Mouse (Mus musculus): Measurements from ENCODE around the gene Erich3. TPM values are rescaled to one million over a fixed set of nuclear protein-coding genes. Genes with fewer than 3 reads are reported as not detected.
"Not testable (repeated sequence)": the region's sequence is repeated elsewhere in the genome, so short reads cannot be mapped to it uniquely, and the experiment has no call there.

Gene Erich3
- polyA plus RNA-seq (2012; rRNA removed) = 7.3 and 9.2 TPM in 2 replicates

GRCm38 (mm10) chr3:154663545-154663944 is at the start of gene Erich3:
Gene Erich3, plus strand, starts transcription at chr3:154663859.
- Histone ChIP-seq H3K4me1 (ENCODE audit: control insufficient read depth, insufficient read depth, low read length) (peaks cover 4% of the 10 kb centered on the region; the same call in 1 of the 2 replicates), H3K27ac (ENCODE audit: insufficient read depth, low read length) (peak within 1 kb of the TSS; percentile 77), H3K4me3 (ENCODE audit: insufficient read depth, low read length) (peak within 1 kb of the TSS; percentile 47)
- no peak for TF ChIP-seq CTCF (IDR thresholded peaks at IDR 0.05; ENCODE audit: extremely low read depth, insufficient read depth, low read length)
- no peak for TF ChIP-seq POLR2A (IDR thresholded peaks at IDR 0.05; ENCODE audit: extremely low read depth, insufficient read depth, low read length)

GRCm38 (mm10) chr3:154614771-154615170 is 48.9 kb upstream of the Erich3 start:
- no peaks in the 10 kb centered on the region for H3K4me1 ChIP-seq (ENCODE audit: control insufficient read depth, insufficient read depth, low read length)
- no peak overlapping the region for H3K4me3 ChIP-seq (ENCODE audit: insufficient read depth, low read length)
- no peak overlapping the region for H3K27ac ChIP-seq (ENCODE audit: insufficient read depth, low read length)
- no peak for TF ChIP-seq POLR2A (IDR thresholded peaks at IDR 0.05; ENCODE audit: extremely low read depth, insufficient read depth, low read length)
- TF ChIP-seq CTCF (IDR thresholded peaks at IDR 0.05; ENCODE audit: extremely low read depth, insufficient read depth, low read length) = no peak

DNA sequence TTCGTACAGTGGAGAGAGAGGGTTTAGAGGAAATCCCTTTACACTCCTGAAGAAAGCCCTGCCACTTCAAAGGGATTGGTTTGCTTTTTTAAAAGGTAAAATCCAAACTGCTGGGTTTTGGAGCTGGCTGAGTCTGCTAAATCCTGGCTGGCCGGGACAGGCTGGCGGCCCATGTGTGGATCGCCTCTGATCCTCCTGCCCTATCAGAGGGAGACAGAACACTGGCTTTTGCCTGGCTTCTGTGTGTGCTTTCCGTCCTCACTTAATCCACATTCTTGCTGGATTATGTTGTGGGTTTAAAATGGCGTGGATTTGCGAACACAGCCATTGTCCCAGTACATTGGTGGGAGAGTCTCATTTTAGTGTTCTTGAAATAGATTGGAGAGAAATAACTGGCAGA is 48.4 kb upstream of the Erich3 start:
- Histone ChIP-seq H3K27ac (ENCODE audit: insufficient read depth, low read length) (no peak overlapping the region), H3K4me3 (ENCODE audit: insufficient read depth, low read length) (no peak overlapping the region), H3K4me1 (ENCODE audit: control insufficient read depth, insufficient read depth, low read length) (no peaks in the 10 kb centered on the region)
- TF ChIP-seq CTCF (IDR thresholded peaks at IDR 0.05; ENCODE audit: extremely low read depth, insufficient read depth, low read length) (no peak), POLR2A (IDR thresholded peaks at IDR 0.05; ENCODE audit: extremely low read depth, insufficient read depth, low read length) (no peak)

GRCm38 (mm10) chr3:154616106-154616505 is 47.6 kb upstream of the Erich3 start:
- Histone ChIP-seq H3K27ac (ENCODE audit: insufficient read depth, low read length) (no peak overlapping the region), H3K4me3 (ENCODE audit: insufficient read depth, low read length) (no peak overlapping the region), H3K4me1 (ENCODE audit: control insufficient read depth, insufficient read depth, low read length) (no peaks in the 10 kb centered on the region)
- TF ChIP-seq POLR2A (IDR thresholded peaks at IDR 0.05; ENCODE audit: extremely low read depth, insufficient read depth, low read length) = no peak
- TF ChIP-seq CTCF (IDR thresholded peaks at IDR 0.05; ENCODE audit: extremely low read depth, insufficient read depth, low read length) = no peak

DNA sequence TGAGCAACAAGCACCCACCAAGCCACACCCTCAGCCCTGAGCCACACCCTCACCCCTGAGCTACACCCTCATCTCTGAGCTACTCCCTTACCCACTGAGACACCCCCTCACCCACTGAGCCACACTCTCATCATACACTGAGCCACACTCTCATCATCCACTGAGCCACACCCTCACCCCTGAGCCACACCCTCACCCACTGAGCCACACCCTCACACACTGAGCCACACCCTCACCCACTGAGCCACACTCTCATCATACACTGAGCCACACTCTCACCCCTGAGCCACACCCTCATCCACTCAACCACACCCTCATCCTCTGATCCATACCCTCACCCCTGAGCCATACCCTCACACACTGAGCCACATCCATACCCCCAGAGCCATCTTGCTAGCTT is 35.4 kb upstream of the Erich3 start:
- H3K27ac ChIP-seq (ENCODE audit: insufficient read depth, low read length) = no peak overlapping the region
- H3K4me1 ChIP-seq (ENCODE audit: control insufficient read depth, insufficient read depth, low read length) = no peaks in the 10 kb centered on the region
- TF ChIP-seq CTCF (IDR thresholded peaks at IDR 0.05; ENCODE audit: extremely low read depth, insufficient read depth, low read length) (no peak), POLR2A (IDR thresholded peaks at IDR 0.05; ENCODE audit: extremely low read depth, insufficient read depth, low read length) (no peak)
- no peak overlapping the region for H3K4me3 ChIP-seq (ENCODE audit: insufficient read depth, low read length)

DNA sequence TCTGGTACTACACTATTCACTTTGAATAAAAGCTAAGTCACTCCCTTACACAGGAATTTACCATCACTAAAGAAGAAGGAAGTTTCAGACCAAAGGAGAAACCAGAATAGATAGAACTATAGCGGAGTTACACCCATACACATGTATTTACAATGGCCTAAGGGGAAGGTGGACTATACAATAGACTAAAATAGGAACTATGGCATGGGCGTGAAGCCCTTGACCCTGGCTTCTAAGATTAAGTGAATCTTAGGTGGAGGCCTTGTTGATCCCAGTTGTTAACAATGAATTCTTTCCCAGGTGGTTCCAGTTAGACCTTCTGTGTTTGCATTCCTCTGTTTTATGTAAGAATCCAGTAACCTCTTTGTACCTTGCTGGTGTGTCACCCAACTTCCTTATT is 32.4 kb upstream of the Erich3 start:
- H3K4me3 ChIP-seq (ENCODE audit: insufficient read depth, low read length) = not testable (repeated sequence)

DNA sequence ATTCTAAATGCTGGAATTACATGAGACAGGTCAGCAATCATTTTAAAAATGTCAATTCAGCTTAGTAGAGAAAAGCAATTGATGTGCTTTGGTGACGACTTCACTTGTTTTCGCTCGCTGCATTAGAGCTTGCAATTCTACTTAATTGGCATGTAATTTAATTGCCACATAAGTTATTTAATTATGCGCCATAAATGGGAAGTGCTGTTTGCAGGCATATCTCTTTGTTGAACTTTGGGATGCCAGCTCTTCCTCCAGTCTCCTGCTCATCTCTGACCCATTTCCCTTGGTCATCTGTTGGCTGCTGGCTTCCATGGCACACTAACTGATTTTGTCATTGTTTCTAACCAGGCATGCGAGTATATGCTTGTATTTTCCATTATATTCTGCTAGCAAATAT is 30.6 kb upstream of the Erich3 start:
- Histone ChIP-seq H3K4me3 (ENCODE audit: insufficient read depth, low read length) (no peak overlapping the region), H3K27ac (ENCODE audit: insufficient read depth, low read length) (no peak overlapping the region), H3K4me1 (ENCODE audit: control insufficient read depth, insufficient read depth, low read length) (no peaks in the 10 kb centered on the region)
- TF ChIP-seq POLR2A (IDR thresholded peaks at IDR 0.05; ENCODE audit: extremely low read depth, insufficient read depth, low read length) (no peak), CTCF (IDR thresholded peaks at IDR 0.05; ENCODE audit: extremely low read depth, insufficient read depth, low read length) (no peak)

More for the DNA sequence above, 32.4 kb upstream of the Erich3 start:
- H3K27ac ChIP-seq (ENCODE audit: insufficient read depth, low read length); H3K4me1 ChIP-seq (ENCODE audit: control insufficient read depth, insufficient read depth, low read length): not testable (repeated sequence)

DNA sequence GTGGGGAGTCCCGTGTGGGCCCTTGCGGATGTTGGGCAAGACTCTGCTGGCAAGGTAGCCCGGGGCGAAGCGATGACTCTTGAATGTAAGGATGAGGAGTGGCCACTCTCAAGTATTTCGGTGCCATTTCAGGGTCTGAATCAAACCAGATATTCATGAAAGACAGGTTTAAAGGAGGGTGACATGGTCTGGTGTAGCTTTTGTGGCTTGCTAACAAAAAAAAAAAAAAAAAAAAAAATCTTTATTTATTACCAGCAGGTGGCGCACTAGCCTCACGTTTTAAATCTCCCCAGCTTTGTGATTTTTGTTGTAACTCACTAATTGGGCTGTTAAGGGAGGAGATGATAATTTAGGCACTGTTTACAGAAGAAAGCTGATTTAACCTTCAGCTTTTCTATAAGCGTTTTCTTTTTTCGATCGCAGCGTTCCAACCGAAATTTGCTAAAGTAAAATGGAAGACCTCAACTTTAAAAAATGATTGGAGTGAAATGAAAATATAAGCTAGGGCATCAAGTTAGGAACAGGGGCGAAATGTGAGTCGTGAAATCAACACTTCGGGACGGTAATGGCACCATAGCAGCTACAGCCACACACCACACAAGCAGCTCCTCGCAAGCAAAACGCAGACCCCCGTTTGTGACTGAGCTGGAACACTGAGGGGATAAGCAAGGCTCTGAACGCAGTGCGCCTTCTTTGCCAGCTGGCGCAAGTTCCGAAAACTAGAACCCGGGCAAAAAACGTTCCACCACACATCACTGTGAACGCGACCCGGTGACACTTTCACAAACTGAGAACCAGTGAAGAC is 16.8 kb upstream of the Erich3 start:
- H3K4me3 ChIP-seq (ENCODE audit: insufficient read depth, low read length) = peak overlapping the region; percentile 49
- no peaks in the 10 kb centered on the region for H3K4me1 ChIP-seq (ENCODE audit: control insufficient read depth, insufficient read depth, low read length)
- no peak for TF ChIP-seq POLR2A (IDR thresholded peaks at IDR 0.05; ENCODE audit: extremely low read depth, insufficient read depth, low read length)
- TF ChIP-seq CTCF (IDR thresholded peaks at IDR 0.05; ENCODE audit: extremely low read depth, insufficient read depth, low read length) = no peak
- no peak overlapping the region for H3K27ac ChIP-seq (ENCODE audit: insufficient read depth, low read length)

GRCm38 (mm10) chr3:154647443-154647780 is 16.2 kb upstream of the Erich3 start:
- H3K4me1 ChIP-seq (ENCODE audit: control insufficient read depth, insufficient read depth, low read length) = peaks cover under 1% of the 10 kb centered on the region; the same call in 1 of the 2 replicates
- peak overlapping the region; percentile 49 for H3K4me3 ChIP-seq (ENCODE audit: insufficient read depth, low read length)

More at GRCm38 (mm10) chr3:154647443-154647780, 16.2 kb upstream of the Erich3 start:
- no peak overlapping the region for H3K27ac ChIP-seq (ENCODE audit: insufficient read depth, low read length)
- no peak for TF ChIP-seq CTCF (IDR thresholded peaks at IDR 0.05; ENCODE audit: extremely low read depth, insufficient read depth, low read length)
- no peak for TF ChIP-seq POLR2A (IDR thresholded peaks at IDR 0.05; ENCODE audit: extremely low read depth, insufficient read depth, low read length)
